Mouse (Mus musculus) spleen, adult 2 months (tissue): ENCODE data around the gene Rnh1.

Experiments used
- CTCF ChIP-seq: fragments of 200-500 bp; IDR thresholded peaks from 2 replicates; pipeline ENCODE4 v1.5.1; 2011; ENCODE audit warnings: mild to moderate bottlenecking, inconsistent platforms; ENCODE audit not compliant: insufficient read depth, insufficient read length, insufficient replicate concordance; ENCODE audit errors: extremely low read depth
- POLR2A ChIP-seq: fragments of 200-500 bp; IDR thresholded peaks from 2 replicates; pipeline ENCODE4 v1.6.1; 2011; ENCODE audit warnings: low read depth, low read length, inconsistent platforms

GRCm38 (mm10) chr7:141155362-141155761, 17.3 kb downstream of the Rnh1 start:
- no peak for TF ChIP-seq POLR2A
- TF ChIP-seq CTCF = no peak
